Mouse (Mus musculus): Measurements from ENCODE around the gene Lnx2.
A peak's percentile ranks its signal among the peaks of the same experiment; 100 is the strongest.

Gene Lnx2

DNA sequence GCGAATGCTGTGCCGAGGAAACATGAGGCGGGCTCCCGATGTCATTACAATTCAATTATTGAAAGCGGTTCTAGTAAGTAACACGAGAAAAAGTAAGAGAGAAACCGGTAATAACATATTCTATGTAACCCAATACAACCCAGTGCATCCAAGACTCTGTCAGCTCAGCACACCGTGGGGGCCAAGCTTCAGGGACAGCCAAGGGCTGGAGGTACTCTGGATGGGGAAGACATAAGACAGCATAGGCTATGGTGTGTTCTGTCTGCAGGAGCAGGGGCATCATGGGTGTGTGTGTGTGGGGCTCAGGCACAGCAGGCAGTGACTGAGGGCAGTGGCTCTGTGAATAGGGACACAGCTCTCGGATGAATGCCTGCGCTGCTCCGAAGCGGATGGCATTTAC is 59.8 kb downstream of the Lnx2 start:
- no peak for DNase-seq (ENCODE audit: low read depth)

DNA sequence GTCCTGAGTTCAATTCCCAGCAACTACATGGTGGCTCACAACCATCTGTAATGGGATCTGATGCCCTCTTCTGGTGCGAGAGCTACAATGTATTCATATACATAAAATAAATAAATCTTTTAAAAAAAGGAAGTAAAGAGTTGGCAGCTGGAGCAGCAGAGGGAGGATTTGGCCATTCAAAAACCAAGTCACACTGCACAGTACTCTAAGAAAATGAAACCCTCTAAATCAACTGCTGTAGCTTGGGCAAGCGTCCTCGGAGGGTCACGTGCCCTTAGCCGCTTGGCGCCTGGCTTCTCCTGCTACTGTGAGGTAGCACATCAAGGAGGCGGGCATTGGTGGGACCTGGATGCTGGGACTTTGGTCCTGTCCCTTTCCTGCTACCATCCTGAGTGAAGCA is 61.2 kb downstream of the Lnx2 start:
- no peak for DNase-seq (ENCODE audit: low read depth)

DNA sequence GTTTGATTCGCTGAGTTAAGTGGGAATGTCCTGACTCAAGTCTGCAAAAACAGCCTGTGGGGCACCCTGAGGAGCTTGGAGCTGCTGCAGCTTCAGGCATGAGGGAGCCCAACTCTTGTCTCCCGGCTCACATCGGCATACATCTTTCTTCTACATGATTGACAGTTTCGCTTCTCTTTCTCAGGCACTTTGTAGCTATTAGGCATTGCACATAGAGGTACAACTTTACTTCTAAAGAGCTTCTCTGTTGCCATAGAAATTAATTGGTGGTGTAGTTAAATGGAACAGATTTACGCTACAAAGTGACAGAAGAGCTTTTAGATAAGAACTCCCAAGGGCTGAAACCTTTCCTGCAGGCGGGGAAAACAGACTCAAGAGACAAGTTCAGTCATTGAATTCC is 62.5 kb downstream of the Lnx2 start:
- DNase-seq (ENCODE audit: low read depth), result no peak

DNA sequence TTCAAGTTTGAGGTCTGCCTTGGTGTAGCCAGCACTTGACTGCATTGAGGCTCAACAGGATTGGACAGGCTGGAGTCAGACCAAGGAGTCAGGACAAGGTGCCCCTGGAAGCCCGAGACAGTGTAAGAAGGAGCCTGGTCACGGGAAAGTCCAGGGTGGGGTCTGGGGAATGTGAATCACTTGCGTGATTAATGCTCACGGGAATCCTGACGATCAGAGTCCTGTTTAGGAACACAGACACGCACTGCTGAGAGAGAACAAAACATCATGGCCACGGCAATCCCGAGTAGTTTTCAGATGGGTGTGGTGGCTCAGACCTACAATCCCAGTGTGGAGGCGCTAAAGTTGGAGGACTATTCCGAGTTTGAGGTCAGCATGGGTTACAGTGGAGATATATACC is 65.1 kb downstream of the Lnx2 start:
- no peak for DNase-seq (ENCODE audit: low read depth)

DNA sequence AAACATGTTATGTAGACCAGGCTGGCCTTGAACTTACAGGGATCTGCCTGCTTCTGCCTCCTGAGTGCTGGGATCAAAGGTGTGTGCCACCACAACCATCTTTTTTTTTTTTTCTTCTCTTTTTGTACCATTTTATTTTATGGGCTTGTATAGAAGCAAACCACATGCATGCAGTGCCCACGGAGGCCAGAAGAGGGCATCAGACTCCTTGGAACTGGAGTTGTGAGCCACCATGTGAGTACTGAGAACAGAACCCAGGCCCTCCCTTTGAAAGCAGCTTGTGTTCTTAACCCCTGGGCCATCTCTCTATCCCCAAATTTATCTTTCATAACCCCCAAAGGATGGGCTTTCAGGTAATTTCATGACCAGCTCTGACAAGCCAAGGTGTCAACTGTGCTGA is 73.1 kb downstream of the Lnx2 start:
- no peak for DNase-seq (ENCODE audit: low read depth)

DNA sequence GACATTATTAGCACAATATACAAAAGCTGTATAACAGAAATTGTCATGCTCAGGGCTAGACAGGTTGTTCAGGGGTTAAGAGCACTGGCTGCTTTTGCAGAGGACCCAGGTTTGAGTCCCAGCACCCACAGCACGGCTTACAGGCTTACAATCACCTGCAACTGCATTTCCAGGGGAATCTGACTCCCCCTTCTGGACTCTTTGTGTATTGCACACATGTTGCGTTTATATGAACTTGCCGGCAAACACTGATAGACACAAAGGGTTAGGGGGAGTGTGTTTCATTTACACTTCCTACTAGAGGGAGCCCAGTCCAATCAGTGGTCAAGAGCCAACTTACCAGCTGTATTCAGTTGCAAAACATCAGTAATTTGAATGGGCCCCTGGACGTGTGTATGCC is 75.1 kb downstream of the Lnx2 start:
- DNase-seq (ENCODE audit: low read depth), result peak; percentile 5

DNA sequence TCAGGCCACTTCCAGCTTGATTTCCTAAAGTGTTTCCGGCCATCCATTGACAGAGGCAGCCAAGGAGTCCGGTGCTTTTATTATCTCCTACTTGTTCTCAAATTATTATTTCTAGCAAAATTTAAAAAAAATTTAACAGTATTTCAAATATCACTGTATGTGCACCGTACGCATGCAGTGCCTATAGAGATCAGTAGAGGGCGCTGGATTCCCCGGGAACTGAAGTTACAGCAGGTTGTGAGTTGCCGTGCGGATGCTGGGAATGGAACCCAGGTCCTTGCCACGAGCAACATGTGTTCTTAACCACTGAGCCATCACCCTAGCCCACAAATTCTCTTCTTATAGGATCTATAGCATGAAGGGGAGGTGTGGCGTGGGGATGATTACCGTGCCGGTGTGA is 77.6 kb downstream of the Lnx2 start:
- no peak for DNase-seq (ENCODE audit: low read depth)

DNA sequence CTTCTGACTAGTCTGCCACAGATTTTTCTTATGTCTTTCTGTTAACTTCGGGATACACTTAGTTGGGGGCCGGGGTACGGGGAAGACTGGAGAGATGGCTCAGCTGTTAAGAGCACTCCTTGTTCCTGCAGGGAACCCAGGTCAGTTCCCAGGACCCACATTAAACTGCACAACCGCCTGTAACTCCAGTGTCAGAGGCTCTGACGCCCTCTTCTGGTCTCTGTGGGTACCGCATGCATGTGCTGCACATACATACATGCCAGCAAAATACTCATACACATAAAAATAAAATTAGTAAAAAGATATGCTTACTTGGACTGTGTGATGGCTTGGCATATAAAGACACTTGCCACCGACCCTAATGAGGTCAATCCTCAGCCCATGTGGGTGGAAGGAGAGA is 79.6 kb downstream of the Lnx2 start:
- no peak for DNase-seq (ENCODE audit: low read depth)

DNA sequence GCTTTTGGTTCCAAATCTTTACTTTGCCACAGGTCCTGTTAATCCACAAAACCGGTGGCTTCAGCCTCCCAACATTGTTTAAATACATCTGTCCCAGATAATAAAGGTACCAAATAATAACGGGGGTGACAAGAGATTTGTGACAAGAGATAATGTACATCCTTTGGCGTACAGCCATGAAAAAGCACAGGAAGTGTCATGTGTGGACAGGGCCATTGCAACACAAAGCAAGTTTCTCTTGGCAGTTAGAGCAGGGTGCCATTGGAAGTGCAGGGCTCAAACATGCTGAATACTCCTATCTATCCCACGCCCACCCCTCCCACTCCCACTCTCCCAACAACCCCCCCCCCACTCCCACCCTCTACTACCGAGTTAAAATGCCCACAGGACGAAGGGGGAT is 81.4 kb downstream of the Lnx2 start:
- DNase-seq (ENCODE audit: low read depth), result no peak

DNA sequence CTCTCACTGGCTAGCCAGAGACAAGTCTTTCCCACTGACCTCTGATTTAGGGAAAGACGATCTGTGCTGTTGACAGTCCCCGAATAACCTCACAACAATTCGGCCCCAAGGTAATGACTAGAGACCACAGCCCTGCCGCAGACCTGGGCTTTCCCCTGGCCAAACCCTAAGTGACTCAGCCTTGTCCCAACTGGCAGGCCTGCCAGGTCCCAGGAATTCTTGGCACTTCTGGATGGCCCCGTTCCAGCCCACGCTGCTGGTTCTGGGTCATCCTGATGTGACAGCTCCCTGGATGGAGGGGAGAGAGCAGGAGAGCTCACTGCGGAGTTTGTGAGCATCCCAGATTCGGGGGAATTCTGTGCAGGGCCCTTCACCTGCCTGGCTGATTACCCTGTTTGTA is 82.9 kb downstream of the Lnx2 start:
- no peak for DNase-seq (ENCODE audit: low read depth)

DNA sequence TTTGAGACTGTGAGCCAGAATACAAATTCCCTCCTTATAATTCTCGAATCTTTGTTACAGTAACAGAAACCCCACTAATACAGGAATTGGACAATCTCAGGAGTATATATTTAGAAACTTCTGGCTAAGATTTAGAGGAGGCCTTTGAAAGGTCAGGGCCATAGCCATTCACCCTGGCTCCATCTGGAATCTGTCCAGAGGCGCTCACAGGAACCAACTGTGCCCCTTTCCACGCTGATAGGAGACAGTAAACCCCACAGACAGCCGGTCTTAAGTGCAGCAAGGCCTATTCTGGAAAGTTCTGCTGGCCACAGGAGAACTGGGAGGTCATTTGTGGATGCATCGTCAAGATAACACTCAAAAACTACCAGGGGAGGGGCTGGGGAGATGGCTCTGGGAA is 87.3 kb downstream of the Lnx2 start:
- DNase-seq (ENCODE audit: low read depth), result no peak

DNA sequence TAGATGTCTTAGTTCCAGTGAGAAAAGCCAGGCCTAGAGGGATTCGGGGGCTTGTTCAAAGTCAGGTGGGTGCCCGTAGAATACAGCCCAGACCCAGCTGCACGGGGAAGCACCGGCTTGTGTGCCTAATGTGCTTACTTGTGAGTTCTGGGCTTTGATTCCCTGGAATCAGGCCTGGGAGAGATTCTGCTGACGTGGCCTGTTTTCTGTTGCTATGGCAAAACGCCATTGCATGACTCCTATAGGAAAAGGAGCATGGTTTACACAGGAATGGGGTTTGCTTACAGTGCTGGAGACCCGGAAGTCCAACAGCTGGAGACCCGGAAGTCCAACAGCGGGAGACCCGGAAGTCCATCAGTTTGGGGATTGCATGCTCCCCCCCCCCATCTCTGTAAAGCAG is 88.8 kb downstream of the Lnx2 start:
- no peak for DNase-seq (ENCODE audit: low read depth)

DNA sequence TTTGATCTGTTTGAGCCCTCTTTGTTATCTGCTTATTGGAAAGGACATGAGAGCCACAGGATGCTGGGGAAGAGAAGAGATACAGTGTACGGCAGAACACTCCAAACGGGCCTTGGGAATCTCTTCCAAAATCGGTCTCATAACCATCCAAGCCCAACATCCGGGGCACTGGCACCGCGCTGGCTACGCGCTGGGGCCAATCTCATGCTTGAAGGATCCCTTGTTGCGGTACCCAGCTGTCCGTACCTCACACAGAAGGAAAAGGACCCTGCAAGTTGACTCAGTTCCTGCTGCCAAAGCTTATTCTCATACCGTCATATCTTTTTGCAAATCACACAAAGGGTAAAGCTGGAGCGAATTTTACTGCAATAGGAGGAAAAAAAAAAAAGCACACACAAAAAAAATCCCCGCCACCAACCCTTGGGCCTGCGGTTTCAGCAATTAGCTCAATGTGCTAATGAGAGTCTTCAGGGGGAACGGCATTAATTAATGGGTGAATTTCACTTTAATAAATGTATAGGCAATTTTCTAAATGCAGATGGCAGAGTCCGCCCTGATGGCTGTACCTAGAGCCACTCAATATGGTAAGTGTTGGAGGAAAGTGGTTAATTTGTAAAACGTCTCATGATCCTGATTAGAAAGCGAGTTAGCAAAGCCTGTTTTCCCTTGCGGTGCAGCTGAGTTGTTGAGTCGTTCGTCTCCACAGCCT is 90.5 kb downstream of the Lnx2 start:
- DNase-seq (ENCODE audit: low read depth), result no peak

DNA sequence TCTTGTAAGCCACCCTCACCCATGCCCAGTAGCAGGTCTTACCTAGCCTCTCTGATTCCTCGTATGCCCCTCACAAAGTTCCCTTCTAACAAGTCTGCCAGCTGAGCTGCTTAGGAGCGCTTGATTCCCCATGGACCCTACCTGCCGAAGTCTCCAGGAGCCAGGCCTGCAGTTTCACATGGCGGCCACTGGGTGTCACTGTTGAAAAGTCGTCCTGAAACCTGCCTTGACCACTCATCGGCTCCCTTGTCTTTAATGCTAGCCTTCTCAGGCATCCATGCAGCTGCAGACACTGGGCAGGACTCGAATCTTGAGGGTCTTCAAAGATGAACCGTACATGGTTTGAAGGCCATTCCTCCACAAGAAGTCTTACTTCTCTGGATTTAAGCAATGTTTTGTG is 93.2 kb downstream of the Lnx2 start:
- DNase-seq (ENCODE audit: low read depth), result no peak

DNA sequence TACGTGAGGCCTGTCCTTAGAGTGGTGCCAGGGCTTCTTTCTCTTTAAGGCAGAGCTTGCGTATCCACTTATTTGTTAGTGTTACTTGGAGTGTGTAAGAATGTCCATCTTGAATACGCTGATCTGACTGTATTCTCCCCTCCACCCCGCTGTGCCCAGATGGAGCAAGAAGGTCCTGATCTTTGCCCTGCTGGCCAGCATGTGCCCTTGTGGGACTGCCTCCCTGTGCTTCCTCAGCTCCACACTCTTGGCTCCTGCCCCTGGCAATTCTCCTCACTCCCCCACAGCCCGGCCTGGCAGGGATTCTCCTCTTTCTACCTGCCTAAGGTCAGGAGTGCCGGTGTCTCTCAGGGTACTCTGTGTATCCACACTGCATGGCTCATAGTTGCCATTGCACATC is 95.0 kb downstream of the Lnx2 start:
- no peak for DNase-seq (ENCODE audit: low read depth)

DNA sequence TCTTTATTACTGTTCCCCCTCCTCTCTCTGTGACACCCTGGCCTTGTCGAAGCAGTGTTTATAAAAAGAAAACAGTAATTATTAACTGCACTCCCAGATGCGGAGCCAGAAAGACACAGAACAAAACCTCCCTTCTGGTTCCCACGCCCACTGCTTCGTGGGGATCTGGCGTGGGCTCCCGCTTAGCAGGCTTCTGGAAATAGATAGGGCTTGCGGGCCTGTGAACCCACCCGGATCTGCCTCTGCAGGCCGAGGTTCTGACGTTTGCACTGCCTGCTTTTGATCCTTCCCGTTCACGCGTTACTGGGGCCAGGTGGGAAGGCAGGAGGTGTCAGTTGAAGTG is 101.6 kb downstream of the Lnx2 start:
- no peak for DNase-seq (ENCODE audit: low read depth)

DNA sequence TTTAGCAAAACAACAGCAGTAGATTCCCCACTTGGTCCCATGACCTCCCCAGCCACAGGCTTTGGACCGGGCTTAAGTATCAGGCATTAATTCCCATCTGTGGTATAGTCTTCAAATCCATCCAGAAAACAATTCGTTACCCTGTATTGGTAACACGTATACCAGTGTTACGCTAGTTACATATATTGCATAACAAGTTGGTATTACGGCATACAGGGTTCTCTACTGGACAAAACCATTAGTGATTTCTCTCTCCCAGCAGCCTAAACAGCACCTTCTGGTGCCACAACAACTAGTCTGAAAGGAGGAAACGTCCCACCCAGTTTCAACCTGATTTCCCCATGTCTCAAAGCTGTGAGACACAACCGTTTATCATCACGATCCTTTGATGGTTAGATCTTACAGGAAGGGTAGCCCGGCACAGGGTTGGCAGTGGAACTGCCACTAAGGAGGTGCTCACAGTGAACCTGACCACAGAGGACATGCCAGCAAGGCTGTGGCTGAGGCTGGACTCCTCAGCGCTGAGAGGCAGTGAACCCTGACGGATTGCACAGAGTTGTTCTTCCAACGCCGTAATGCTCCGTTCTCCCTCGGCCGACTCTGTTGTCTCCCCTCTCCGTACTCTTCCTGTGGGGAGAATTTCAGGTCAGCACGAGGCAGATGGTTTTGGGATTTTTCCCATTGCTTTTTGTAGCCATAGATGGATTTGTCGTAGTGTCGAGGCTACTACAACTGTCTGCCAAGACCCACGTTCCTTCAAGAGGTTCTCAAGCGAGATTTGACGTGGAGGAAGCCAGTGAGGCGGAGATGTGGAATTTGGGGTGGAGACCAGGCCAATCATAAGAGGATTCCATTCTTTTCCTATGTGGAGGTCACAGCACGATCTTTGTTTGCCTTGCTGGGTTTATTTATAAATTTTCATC is 102.3 kb downstream of the Lnx2 start:
- DNase-seq (ENCODE audit: low read depth), result no peak

DNA sequence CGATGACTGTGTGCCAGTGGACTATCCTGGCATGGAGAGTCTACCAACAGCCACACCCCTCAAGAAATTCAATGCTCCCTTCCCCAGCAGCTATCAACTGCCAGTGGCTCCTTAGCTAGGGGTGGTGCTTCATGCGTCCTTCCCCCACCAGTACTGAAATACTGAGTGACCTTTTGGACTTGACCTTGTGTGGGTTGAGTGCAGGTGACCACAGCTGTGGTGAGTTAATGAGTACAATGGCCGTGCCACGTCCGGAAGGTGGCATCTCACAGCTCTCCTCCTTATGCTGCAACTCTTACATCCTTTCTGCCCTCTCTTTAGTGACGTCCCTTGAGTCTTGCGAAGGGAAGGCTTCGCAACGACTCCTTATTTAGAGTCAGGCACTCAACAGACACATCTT is 103.0 kb downstream of the Lnx2 start:
- DNase-seq (ENCODE audit: low read depth), result no peak

DNA sequence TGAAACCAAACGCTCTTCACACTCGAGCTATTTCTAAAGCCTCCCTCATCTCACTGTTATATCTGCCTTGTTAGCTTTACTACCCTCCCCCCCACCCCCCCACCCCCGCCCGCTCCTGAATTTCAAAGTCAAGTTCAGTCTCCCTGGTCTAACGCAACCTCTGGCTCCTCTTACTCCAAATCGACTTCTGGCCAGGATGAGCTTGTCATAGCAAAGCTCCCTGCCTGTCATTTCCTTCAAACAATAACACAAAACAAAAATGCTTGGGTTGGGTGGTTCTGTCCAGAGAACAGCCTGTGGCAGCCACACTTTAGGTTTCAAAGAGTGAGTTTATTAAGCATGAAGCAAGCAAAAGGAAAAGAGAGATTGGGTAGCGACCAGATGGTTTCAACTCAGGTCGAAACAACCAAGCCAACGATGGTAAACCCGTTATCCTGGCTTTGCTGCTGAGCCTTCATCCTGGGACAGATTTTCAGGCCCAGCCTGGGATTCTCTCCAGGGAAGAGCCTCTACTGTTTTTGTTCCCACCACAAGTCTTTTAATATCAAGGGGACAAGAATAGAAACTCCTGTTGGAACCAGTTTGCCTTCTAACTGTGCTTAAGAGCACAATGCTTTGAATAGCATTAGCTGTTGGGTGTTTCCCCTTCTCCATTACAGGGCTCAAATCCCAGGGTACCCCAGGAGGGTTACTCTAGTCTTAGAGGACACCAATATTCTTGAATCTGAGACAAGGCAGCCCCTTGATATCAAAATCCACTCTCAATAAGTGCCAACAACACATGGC is 104.4 kb downstream of the Lnx2 start:
- DNase-seq (ENCODE audit: low read depth), result no peak

DNA sequence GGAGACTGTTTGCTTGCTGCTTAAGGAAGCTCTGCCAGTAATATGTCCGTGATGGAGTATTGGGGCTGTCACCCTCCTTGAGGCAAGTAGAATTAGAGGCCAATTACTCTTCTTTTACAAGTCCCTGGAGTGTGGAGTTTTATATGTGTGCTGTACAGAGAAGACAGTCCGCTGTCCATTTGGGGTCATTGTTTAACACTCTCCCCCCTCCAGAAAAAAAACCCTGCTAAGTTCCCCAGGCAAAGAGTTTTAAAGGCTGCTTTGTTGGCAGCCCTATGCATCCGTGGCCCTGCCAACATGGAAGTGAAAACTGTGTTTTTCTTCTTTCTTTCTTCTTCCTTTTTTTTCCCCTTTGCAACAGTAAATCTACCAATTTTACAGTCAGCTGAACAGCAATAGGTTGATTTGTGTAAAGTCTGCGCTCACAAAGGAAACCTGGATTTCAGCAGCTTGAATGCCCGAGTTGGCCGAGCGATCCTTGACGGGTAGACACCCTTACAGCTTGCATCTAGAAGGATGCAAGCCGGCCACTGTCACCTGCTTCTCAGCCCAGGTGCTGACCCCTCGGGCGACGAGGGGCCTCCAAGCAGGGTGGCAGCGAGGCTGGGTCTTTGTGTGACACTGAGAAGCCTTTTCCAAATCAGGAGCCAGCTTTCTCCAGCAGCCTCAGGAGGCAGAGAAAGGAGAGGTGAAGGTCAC is 107.5 kb downstream of the Lnx2 start:
- no peak for DNase-seq (ENCODE audit: low read depth)
